Mouse (Mus musculus) R1 (cell line): ENCODE data around the gene Ikzf2.

Experiments
- DNase-seq: peaks from one replicate; pipeline ENCODE4 v3.0.0-alpha.2; 2018; ENCODE audit warnings: low read depth, low spot score

Gene Ikzf2

GRCm38 (mm10) chr1:69591889-69592288, 95.2 kb downstream of the Ikzf2 start:
- DNase-seq, result no peak

DNA sequence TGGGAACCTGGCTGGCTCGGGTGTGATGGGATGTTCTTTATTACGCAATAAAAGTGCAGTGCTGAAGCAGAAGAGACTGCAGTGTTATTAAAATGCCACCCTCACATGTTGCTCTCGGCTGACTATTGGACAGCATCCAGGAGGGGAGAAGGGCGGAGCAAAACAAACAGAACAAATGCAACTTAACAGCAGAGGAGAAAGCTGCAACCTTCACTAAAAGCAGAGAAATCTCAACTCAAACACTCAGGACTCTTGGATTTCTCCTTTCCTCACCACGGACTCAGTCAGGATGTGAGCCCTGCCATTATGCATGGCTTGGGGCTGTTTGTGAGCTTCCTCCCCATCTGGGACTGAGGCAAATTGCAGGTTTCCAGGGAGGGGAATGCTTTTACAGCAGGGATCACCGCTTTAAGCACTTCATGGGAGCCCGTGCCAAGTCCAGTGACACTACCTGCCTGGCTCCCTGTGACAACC, 95.7 kb downstream of the Ikzf2 start:
- DNase-seq, result no peak

DNA sequence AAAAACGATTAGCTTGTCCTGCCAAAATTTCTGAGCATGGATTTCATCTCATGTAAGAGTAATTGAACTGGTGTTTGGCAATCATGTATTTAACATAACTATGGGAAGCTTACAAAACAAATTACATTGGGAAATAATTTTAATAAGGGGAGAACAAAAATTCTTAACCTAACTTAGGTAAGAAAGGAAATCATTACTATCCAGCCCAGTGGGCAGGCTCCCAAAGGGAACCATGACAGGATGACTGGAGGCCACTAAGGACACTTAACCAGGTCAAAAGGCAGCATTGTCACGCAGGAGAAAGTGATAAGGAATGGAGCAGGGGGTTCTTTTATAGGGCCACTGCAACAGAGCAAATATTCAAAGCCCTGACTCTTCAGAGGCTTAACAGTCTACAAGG, 101.5 kb downstream of the Ikzf2 start:
- DNase-seq, result no peak

GRCm38 (mm10) chr1:69583932-69584659, 102.9 kb downstream of the Ikzf2 start:
- no peak for DNase-seq

DNA sequence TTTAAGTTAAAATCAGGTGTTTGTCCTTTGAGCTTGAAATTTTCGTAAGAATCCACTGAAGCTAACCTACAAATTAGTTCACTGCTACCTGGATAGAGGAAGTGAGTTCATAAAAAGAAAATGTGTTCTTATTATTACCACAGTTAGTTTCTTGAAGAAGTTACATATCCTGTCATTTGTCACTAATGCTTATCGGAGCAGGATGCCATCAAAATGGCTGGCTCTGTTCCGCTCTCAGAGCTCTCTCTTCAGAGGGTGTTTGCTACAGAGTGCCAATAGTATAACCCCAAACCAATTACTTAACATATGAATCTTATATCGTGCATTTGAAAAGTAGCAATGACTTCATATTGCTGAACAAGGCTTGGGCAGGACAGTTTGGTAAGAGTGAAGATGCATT, 108.1 kb downstream of the Ikzf2 start:
- DNase-seq, result no peak

GRCm38 (mm10) chr1:69559443-69560090, 127.5 kb downstream of the Ikzf2 start:
- no peak for DNase-seq

GRCm38 (mm10) chr1:69555636-69556151, 131.4 kb downstream of the Ikzf2 start:
- DNase-seq, result no peak

- no peak for DNase-seq
Measured at GRCm38 (mm10) chr1:69549987-69550386, 137.1 kb downstream of the Ikzf2 start.

GRCm38 (mm10) chr1:69545885-69546253, 141.2 kb downstream of the Ikzf2 start:
- DNase-seq, result no peak

- no peak for DNase-seq
Measured at GRCm38 (mm10) chr1:69545217-69545884, 141.7 kb downstream of the Ikzf2 start.

GRCm38 (mm10) chr1:69543774-69544597, 143.1 kb downstream of the Ikzf2 start:
- no peak for DNase-seq

GRCm38 (mm10) chr1:69542546-69542945, 144.5 kb downstream of the Ikzf2 start:
- no peak for DNase-seq

- peak; percentile 16 for DNase-seq
Measured at GRCm38 (mm10) chr1:69538663-69539062, 148.4 kb downstream of the Ikzf2 start.

DNA sequence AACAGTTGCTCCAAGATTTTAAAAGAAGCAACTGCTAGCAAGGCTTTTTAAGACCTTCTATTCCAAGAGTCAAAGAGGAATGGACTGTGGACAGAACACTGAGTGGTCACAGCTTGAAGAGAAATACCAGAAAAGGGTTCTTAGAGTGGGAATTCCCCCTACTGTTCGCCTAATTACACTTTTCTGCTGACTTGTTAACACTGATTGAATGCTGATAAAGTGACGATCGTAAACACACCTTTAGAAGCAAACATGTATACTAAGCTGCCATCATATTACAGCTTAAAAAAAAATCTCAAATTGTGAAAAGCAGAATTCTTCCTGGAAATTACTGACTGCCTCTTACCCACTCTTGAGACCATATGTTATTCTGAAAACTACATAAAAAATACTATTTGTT, 149.4 kb downstream of the Ikzf2 start:
- no peak for DNase-seq

GRCm38 (mm10) chr1:69535507-69535906, 151.5 kb downstream of the Ikzf2 start:
- DNase-seq, result no peak

- no peak for DNase-seq
Measured at GRCm38 (mm10) chr1:69533048-69533447, 154.0 kb downstream of the Ikzf2 start.

- no peak for DNase-seq
Measured at GRCm38 (mm10) chr1:69528696-69529095, 158.3 kb downstream of the Ikzf2 start.

DNA sequence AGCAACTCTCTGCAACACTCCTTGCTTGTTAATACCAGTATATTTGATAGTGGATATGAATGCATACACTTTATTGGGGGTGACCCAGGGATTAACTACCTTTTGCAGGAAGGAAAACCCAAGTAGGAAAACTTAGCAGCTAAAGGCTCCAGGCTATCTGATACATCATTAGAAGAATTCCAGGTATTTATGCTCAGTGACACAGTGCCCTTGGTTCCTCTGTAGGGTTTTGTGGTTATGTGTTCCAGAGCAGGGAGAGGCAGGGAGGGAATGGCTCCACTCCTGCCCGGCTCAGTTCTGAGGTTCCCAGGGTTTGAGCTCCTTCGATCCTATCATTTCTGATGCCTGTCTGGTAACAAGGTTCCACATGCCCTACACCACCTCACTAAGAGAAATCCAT, 165.4 kb downstream of the Ikzf2 start:
- no peak for DNase-seq

DNA sequence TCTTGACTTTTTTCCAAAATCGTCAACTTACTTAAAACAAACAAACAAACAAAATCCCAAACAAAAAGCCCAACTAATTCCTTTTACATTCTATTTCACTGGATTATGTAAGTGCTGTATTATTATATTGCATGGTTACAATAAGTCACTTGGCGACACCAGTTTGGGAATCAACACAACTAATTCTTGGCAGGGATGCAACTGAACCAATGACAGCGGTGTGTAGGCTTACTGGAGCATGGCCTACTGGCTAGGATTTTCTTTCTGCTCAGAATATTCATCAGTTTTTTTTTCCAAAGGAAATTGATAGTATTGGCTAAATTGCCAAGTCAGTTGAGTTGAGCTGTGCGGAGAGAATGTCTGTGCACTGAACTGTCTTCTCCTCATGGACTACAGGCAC, 167.7 kb downstream of the Ikzf2 start:
- DNase-seq, result no peak

- no peak for DNase-seq
Measured at GRCm38 (mm10) chr1:69518012-69518411, 169.0 kb downstream of the Ikzf2 start.

DNA sequence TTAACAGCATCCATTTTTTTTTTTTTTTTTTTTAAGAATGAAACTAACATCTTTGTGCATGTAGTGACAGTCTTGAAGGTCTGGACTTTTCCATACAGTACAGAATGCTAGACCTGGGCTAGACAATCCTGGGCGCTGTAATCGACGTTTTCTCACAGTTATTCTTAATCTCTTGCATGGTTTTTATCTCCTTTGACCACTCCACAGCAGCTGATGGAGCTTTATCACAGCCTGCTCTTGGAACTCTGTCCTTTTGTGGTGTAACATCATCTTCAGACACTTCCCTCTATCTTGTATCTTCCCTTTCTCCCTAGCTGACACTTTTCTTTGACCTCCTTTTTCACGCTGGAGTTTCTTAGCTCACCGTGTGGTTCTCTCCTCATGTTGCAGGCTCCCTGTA, 170.9 kb downstream of the Ikzf2 start:
- DNase-seq, result no peak
